Mouse (Mus musculus) embryonic facial prominence, embryonic 12.5 days (tissue): ENCODE measurements around the gene Slc25a5. TPM values are rescaled to one million over a fixed set of nuclear protein-coding genes. Genes with fewer than 3 reads are reported as not detected.

Source experiments
- ATAC-seq: fragments of 200-750 bp; cut with Nextera tagmentation; 2 replicates; pipeline ENCODE4 v1.8.0; 2017; ENCODE audit not compliant: insufficient number of reproducible peaks, insufficient read depth, low FRiP score, low TSS enrichment
- H3K27ac ChIP-seq: fragments of 300-500 bp; sonication (generic); 2 replicates; pipeline ENCODE4 v1.5.1; 2016; ENCODE audit warnings: mild to moderate bottlenecking
- H3K27me3 ChIP-seq: fragments of 300-500 bp; sonication (generic); 2 replicates; pipeline ENCODE4 v1.6.1; 2016; ENCODE audit warnings: mild to moderate bottlenecking, moderate library complexity
- H3K36me3 ChIP-seq: fragments of 300-500 bp; sonication (generic); 2 replicates; pipeline ENCODE4 v1.6.1; 2016; ENCODE audit warnings: mild to moderate bottlenecking
- H3K4me1 ChIP-seq: fragments of 300-500 bp; sonication (generic); 2 replicates; pipeline ENCODE4 v1.6.1; 2016
- H3K4me2 ChIP-seq: fragments of 300-500 bp; sonication (generic); replicated peaks from 2 replicates; pipeline ENCODE4 v1.6.1; 2016; ENCODE audit warnings: mild to moderate bottlenecking, moderate library complexity
- H3K4me3 ChIP-seq: fragments of 300-500 bp; sonication (generic); 2 replicates; pipeline ENCODE4 v1.5.1; 2016; ENCODE audit warnings: mild to moderate bottlenecking
- H3K9ac ChIP-seq: fragments of 300-500 bp; sonication (generic); 2 replicates; pipeline ENCODE4 v1.6.1; 2016; ENCODE audit warnings: mild to moderate bottlenecking, moderate library complexity
- H3K9me3 ChIP-seq: fragments of 300-500 bp; sonication (generic); 2 replicates; pipeline ENCODE4 v1.6.1; 2016; ENCODE audit warnings: mild to moderate bottlenecking, moderate library complexity
- WGBS: fragments of 180-500 bp; shearing (Covaris S2); methylation state at CpG from one replicate; pipeline ENCODE4 v1.1.7; 2016; 5-methylcytosine and 5-hydroxymethylcytosine counted together
- polyA plus RNA-seq: library from polyadenylated mRNA; unstranded; fragments of >200 nt; fragmentation: Nextera tagmentation; extraction: Ambion mirVana; gene quantifications from 2 replicates; pipeline ENCODE4 v1.2.1, GENCODE M21; 2016

Slc25a5 gene
- polyA plus RNA-seq, 1 experiment from 2014 or later, result 398 TPM

- 84% methylated on average over 1 of the region's 1 CpGs for WGBS
- no peak for ATAC-seq
Observed at GRCm38 (mm10) chrX:36847152-36847551, 51.7 kb downstream of the Slc25a5 start.

More at GRCm38 (mm10) chrX:36847152-36847551, 51.7 kb downstream of the Slc25a5 start:
- Histone ChIP-seq H3K4me3 (no peak overlapping the region), H3K4me1 (no peaks in the 10 kb centered on the region), H3K9ac (no peak overlapping the region), H3K9me3 (no peaks in the 10 kb centered on the region), H3K27ac (no peak overlapping the region), H3K36me3 (peaks cover 1% of the 10 kb centered on the region; the same call in 1 of the 2 replicates), H3K4me2 (no peak overlapping the region), H3K27me3 (no peaks in the 10 kb centered on the region)

Other genes starting within 250 kb of the Slc25a5 start
- 343 and 364 TPM in 2 replicates for gene Pgrmc1, start 197.4 kb upstream of the Slc25a5 start, polyA plus RNA-seq
- gene Akap17b, start 150.3 kb upstream of the Slc25a5 start, polyA plus RNA-seq, result 2.7 and 3.1 TPM in 2 replicates
- 1.5 and 2.1 TPM in 2 replicates for gene Slc25a43, start 52.0 kb upstream of the Slc25a5 start, polyA plus RNA-seq
- gene Ube2a, start 78.2 kb downstream of the Slc25a5 start, polyA plus RNA-seq, result 118 and 120 TPM in 2 replicates
- 36.4 and 37.7 TPM in 2 replicates for gene C330007P06Rik, start 78.5 kb downstream of the Slc25a5 start, polyA plus RNA-seq
- gene Nkrf, start 107.2 kb downstream of the Slc25a5 start, polyA plus RNA-seq, result 1.9 and 2.2 TPM in 2 replicates
- gene Sept6, start 196.1 kb downstream of the Slc25a5 start, polyA plus RNA-seq, result 49.5 and 50.2 TPM in 2 replicates